Mouse (Mus musculus) cerebellum, postnatal 10 days (tissue): ENCODE data around the gene Dnhd1.

Experiments used
- DNase-seq, 2 experiments: peaks; one replicate each; pipeline ENCODE4 v3.0.0; 2021; ENCODE audit warnings: mixed read lengths in 2 of 2

Gene Dnhd1

DNA sequence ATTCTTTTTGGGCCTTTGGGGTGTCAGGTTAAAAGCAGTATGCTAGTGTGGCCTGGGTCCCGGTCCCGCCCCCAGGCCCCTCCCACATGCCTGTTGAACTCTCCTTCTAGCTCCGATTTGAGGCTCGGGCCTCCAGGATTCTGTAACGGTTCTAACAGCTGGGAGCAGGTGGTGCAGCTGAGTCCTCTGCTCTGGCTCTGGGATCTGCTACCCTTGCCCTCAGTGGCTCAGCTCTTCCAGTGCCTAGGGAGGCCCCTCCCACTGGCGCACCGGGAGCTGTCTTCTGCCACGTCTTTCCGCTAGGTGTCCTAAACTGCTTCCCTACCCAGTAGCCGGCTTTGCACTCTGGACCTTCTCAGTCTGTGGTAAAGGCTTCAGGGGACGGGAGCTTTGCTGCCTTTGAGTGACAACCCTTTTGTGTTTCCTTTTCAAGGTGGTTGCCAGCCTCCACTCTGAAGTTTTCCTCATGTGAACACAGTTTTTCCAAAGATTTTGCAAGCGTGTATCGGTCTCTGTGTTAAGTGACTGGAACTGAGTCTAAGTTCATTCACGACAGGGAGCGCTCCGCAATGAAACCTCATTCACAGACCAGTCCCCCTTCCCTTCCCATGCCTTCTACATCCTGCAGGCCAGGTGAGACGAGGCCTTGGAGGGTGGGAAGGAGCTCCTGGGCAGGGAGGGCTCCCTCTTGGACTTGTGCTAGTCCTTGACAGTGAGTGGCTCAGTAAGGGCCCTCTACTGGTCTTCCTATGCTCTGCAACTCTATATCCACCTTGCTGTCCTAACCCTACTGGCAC lies at the start of gene Dnhd1:
Gene Dnhd1 (plus strand): TSS at position 189 of the 797 bp plus-strand sequence.
- peak; percentile 71 to 74 for DNase-seq

DNA sequence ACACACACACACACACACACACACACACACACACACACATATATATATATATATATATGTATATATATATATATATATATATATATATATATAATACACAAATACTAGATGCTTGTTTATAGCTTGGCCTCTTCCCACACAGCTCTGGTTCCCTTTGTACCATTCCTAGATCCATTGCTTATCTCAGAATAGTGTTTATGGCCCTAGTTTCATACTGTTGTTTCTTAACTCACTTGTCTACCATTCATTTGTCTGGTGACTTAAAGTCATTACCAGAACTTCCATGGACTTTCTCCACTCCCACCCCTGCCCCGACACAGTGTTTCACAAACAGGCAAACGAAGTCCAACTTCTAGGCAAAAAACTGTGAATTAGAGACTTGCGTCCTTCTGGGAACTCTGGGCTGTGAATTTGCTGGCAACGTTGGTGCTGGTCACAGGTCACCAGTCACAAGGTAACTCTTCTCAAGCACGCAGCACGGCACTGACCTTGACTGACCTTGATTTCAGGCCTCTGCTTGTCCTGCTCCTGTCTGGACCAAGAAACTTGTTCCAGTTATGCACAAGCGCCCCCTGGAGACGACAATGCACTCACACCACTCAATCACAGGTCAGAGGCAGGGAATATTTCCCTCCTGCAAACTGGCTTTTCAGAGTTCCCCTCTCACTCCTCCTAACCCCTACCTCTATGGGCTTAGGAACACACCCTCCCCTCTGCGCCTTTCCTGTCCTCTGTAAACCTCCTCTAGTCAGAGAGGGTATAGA lies 47.6 kb upstream of the Dnhd1 start:
- peak; percentile 89 to 91 for DNase-seq

DNA sequence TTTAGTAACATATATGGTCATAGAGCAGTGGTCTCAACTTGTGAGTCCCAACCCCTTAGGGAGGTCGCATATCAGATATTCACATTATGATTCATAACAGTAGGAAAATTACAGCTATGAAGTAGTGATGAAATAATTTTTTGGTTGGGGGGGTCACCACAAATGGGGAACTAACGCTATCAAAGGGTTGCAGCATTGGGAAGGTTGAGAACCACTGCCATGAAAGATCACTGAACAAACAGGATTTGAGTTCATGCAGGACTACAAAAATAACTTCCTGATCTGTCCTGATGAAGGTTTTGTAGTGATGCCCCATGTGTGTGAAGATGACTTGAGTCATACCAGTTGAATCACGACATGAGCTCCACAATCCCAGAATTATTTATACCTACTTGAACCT lies 42.2 kb upstream of the Dnhd1 start:
- no peak for DNase-seq

DNA sequence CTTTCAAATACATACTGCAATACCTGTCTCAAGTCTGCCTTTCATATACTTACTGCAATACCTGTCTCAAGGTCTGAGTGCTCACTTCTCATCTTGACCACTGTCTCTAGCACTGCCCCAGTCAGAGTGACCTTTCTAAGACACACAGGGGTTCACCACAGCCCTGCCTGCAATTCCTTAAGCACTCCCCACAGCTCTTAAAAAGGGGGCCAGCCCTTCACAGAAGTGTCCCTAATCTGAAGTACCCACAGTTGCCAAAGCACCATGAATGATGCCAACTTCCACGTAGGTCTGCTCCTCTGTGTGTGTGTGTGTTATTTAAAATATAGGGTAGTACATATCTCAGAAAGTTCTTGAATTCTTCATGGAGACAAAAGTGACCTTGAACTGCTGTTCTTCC lies 38.9 kb upstream of the Dnhd1 start:
- no peak for DNase-seq

DNA sequence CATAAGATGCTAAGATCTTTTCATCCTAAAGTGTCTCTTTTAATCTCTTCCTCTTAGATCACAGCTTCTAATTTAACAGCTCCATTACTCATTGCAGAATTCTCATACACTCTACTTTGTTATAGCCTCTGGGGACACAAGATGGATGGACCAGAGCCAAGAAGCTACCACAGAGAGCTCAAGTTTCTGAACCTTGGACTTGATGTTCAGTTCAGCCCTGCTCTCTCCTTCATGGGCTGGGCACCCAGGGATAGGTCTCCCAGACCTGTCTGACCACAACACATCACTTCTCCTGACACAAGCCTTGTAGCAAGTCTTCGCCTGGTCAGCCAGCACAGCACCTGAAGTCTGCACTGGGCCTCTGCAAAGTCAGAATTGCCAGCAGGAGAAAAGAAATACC lies 36.2 kb upstream of the Dnhd1 start:
- DNase-seq: no peak

DNA sequence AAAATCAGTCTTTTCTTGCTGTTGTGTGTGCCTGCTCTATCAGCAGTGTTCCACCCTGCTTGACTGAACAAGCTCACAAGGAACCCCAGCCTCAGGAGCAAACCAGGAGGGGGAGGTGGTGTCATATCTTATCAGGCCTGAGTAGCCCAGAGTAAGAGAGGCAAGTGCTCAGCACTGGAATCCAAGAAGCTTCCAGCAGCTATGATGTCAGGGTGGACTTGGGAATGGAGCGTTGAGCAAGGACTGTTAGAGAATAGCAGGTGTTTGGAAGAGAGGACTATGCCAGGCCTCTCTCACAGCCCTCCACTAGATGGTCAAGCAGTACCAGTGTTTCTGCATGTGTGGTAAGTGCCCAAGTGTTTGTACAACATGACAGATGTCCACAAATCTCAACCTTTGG lies 34.9 kb upstream of the Dnhd1 start:
- DNase-seq: no peak

DNA sequence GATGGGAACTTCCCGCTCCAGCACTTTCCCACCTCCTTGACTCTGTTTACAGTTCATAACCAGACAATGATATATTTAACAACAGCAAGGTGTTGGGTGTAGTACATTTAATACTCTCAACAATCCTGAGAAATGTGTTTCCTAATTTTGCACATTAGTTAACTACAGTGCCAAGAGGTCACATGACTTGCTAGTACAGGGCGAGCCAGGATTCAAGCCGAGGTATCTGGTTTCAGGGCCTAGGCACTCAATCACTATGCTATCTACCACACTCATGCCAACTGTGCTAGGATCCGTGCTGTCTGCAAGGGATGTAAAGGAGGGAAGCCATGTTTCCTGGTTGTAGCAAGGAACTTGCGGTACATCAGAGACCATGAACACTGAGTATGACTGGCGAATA lies 34.1 kb upstream of the Dnhd1 start:
- DNase-seq: no peak

DNA sequence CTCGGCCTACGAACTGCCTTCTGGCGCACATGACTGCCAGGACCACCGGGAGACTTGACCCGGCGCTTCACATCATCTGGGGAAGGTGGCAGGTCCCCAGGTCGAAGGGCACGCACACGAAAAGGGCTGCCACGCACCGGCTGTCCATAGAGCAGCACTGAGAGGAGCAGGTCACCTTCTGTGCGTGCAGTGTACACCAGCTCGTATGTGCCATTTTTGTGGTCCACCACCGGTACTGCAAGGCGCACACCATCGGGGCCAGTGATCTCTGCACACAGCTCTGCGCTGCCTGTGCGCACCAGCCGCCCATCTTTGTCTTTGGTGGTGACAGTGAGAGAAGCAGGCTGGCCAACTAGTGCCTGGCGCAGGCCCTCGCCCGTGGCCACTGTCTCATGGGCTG lies 32.8 kb upstream of the Dnhd1 start:
- DNase-seq: no peak

DNA sequence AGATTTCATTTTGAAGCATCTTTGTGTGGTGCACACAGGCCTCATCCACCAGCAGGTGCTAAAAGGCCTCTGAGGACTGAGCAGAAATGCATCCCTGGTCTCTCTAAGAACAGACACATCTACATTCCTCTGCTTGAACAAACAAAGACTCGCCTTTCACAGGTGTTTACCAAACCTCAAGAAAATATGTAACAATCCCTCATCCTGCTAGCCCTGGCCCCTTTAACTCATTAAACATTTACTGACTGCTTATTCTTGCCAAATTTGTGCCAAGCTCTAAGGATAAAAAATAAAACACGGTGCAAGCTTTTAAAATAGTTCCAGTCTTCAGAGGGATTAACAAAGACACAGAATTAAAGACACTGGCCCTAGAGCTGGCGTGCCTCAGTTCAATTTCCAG lies 30.9 kb upstream of the Dnhd1 start:
- DNase-seq: no peak

DNA sequence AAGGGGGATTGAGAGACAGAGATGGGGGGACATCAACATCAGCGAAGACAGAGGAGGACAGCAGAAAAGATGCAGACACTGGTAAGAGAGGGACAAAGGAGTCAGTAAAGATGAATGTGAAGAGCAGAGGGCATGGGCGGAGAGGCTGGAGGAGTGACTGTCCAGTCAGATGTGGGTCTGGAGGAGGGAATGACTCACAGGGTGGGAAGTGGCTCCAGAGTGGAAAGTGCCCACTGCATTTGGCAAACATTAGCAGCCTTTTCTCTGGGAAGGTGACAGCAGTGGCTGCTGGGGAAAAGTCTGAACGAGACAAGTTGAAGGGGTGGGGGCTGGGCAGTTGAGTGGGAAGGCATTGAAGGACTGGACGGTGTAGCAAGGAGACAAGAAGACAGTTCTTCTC lies 29.6 kb upstream of the Dnhd1 start:
- DNase-seq: no peak

DNA sequence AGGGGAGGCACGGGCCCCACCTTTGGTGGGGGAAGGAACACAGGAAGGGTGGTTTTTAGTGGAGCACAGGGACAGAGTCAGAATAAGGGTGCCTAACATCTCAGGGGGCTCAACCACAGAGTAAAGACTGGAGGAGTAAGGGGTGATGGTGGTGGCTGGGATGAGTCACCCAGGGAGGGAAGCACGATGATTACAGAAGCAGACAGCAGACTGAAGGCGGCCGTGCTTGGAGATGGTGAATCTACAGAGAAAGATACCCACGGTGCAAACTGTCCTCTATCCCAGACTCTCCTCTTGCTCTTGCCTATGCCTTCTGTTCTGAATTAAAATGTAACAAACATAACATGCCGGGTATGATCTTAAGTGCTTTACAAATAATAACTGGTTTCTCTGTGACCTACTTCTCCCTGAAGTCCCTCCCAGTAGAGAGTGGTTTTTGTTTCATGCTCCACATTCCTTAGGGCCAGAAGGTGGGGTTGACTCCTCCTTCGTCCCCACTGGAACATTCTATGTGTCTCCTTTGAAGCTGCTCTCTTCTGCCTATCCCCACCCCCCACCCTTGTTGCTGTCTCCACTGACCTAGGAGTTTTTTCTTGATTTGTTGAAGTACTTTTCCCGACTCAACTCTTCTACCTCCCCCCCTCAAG lies 28.9 kb upstream of the Dnhd1 start:
- DNase-seq: no peak

DNA sequence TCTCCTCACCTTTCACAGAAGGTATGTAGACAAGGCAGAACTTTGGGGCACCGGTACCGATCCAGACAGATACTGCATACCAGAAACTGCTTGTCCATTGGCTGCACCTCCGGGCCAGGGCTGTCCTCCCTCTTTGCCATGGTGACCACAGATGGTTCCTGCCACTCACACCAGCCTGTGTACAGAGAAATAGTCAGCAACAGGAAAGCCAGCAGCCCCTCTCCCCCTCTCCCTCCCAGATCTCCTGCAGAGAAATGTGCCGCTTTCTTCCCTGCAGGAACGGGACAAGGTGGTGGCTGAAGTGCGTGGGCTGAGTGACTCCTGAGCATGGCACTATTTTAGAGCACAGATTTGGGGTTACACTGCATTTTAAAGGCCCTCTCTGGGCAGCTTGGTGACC lies 25.2 kb upstream of the Dnhd1 start:
- DNase-seq: peak; percentile 53 to 55

DNA sequence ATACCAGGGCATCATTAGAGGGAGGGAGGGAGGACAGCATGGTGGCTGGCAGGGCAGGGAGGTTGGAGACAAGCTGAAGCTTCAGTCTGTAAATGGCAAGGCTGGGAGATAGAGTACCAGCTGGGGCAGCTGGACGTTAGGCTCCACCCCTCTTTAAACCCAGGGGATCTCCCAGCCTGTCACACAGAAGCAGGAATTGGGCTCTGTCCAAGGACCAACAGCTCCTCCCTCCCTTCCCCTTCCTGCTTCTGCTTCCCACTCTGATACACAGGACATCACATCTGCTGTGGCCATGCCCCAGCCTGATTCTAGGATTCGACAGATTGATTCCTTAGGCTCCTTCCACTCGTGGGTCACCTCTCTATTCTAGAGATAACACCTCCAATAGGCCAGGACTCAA lies 22.0 kb upstream of the Dnhd1 start:
- DNase-seq: peak; percentile 85 to 86

DNA sequence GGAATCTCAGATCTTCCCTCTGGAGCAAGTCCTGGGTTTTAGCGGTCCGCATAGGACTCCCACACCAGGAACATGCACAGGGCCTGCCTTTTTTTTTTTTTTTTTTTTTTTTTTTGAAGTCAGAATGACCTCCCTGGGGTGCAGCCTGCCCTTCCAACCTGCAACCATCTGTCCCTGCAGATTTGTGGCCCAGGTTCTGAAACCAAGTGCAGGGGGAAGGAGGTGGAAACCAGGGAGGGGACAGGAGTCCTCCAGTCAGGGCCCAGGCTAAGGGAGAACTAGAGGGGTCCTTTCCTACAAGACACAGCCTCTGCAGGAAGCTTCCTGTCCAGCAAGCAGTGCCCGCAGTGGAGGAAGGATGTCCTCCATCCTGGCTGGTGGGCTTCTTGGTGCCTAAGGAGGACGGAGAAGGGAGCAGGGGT lies 18.1 kb upstream of the Dnhd1 start:
- DNase-seq: peak; percentile 74 to 75

DNA sequence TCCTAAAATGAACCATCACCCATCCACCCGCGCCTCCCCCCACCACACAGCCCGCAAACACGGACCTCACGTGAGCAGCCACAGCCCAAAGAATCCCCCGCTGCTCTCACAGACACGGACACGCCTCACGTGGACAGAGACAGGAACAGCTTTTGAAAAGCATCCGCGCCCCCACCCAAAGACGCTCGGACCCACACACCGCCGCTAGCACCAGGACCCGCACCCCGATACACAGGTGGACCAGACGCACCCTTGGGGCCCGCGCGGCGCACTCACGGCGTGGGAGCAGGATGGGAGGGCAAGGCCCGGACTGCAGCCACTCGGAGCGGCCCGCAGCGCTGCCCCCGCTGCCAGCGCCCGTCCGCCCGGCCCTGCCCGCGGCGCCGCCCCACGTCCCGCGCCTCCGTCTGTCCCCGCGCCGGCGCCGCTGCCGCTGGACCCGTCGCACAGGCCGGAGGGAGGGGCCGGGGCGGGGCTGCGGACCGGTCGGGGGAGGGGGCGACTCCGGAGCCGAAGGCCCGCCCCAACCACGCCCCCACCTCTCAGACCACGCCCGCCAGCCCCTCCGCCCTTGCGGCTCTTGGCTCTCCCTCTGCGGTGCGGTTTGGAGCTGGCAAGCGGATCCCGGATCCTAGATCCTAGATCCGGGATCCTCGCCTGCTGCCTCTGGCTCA lies 17.4 kb upstream of the Dnhd1 start, which contains the start of gene Trim3:
Gene Trim3 (minus strand): TSS at position 445 of the 674 bp plus-strand sequence.
- DNase-seq: peak; percentile 98 to 99

DNA sequence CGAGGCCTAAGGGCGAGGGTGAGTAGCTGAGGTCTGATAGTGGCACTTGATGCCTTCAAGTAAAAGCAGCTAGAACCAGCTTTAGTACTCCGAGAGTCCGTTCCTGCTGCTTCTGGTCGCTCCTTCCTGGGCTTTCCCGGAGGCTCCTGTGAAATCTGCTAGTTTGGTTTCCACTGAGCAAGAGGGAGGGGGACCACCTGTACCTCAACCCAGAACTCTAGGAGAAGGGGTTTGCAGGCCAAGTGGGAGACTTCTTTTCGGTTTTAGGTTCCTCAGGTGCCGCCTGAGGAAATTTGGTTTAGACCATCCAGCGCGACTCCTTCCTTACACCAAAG lies 16.9 kb upstream of the Dnhd1 start:
- DNase-seq: no peak

DNA sequence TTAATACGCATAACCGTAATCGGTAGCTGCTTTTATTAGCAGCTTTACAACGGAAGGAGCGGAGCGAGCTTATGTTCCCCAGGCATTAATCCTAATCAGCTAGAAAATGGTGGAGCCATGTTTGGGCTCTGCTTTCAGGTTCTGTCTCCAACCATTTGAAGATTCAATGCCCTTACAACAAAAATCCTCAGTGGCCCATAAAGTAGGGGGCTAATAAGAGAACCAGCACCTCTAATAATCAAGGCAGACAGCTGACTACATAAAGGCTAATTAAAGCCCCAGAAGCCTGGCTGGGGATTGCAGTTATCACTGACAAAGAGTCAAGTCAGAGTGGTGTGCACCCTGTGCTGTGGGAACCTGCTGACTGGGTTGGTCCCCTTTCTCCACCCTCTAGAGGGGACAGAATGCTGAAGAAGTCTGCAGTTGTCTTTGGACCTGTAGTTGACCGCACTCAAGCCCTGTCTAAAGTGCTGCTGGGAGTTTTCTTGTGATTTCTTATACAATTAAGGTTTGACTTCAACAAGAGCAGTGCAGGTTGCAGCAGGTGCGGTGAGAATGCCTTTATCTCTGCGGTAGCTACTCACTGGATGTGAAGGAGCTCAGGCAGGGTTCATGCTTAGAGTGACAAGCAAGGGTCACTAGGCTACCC lies 16.2 kb upstream of the Dnhd1 start:
- no peak for DNase-seq

DNA sequence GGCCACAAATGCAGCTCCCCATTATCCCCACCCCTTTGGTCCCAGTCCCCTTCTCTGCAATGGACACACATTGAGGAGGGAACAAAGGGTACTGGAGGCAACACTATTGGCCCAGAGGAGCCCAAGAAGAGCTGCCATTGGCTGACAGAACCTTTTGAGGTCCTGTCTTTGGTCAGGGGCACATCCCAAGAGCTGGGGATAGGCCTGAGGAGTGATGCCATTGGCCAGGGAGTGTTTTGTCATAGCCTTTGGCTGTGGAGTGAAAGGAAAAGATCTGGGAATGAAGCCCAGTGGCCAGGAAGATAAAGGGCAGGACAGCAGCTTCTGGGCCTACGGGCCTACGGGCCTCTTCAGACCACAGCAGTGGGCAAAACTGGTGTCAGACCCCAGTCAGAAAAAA lies 14.9 kb upstream of the Dnhd1 start:
- no peak for DNase-seq

DNA sequence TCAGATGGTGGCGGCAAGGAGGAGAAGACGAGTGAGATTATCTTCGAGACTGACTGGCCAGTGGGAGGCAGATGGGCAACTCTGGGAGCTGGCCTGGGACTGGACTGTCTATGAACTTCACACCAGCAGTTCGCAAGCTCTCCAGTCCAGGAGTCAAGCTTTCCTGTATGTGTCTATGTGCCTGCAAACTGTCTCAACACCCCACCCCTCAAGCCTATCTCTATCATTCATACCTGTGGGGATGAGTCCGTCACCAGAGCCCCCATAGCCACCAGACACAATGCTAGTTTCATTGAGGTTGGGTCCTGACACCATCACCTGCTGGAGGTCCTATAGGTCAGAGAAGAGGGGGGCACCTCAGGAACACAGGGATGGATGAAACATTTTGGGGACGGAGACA lies 11.9 kb upstream of the Dnhd1 start:
- DNase-seq: no peak

DNA sequence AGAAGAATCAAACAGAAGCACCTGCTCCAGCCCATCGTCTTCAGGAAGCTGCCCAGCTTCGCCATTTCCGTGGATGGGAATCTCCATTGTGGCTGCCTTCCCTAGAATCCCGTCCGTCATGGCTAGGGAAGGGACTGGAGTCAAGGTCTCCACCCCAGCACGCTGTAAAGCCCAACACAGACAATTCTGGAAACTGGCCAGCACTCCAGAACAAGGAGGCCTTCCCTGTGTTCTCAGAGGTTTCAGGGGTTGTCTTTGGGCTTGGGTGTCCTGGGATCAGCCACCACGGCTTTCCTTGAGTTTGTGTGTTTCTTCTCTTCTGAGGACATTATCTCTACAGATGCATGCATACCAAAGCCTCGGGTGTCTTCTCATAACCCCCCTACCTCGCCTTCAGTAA lies 11.3 kb upstream of the Dnhd1 start:
- peak; percentile 45 to 59 for DNase-seq

DNA sequence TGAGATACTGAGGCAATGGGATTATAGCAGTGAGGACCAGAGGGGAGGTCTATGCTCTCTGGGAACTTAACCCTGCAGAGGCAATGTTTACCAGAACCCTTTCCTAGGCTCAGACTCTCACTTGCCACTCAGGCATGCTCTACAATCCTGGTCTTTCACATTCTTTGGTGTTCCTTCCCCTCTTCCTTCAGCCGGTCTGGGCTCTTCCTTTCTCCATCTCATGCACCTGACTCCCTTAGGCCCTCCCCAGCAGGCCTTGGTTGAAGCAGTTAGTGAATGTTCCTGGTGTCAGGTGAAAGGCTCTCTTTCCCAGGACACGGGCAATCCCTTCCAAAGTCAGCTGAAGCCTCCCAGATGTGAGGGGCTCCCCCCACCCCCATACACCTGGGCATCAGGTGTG lies 10.9 kb upstream of the Dnhd1 start, which contains the start of gene Timm10b:
Gene Timm10b (plus strand): TSS at position 301 of the 400 bp plus-strand sequence.
- no peak for DNase-seq

DNA sequence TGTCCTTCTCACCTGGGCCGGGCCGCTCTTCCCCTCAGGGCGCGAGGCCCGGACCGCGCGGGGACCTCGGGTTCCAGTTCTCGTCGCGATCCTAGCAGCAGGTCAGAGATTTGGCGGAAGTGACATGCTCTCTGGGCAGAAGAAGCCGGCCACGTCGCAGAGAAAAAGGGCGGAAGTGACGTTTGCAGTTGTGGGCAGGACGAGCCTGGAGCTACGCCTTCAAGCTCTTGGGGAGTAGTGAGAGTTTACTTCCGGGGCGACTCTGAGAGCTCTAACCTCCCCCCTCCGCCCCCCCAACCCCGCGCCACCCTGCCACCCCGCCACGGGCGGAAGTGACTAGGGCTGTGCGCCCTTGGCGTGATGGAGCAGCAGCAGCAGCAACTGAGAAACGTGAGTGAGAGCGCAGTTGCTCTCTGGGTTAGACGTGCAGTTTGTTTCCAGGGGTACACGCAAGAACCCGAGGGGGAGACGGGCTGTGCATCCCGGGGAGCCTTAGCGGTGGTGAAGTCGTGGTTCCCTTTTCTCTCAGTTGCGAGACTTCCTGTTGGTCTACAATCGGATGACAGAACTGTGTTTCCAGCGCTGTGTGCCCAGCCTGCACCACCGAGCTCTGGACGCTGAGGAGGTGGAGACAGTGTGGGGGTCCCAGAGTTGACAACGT lies 10.3 kb upstream of the Dnhd1 start, which contains the start of the genes Arfip2 and Gm45799:
Gene Arfip2 (minus strand): TSS at position 184 of the 661 bp plus-strand sequence.
Gene Gm45799 (plus strand): TSS at position 320 of the 661 bp plus-strand sequence.
- peak; percentile 98 to 99 for DNase-seq
